Mouse (Mus musculus): ENCODE results near the gene Lrrc61. TPM values are rescaled to one million over a fixed set of nuclear protein-coding genes. Genes with fewer than 3 reads are reported as not detected.

Lrrc61 gene
- polyA plus RNA-seq, 1 experiment, result 22.9 TPM

DNA sequence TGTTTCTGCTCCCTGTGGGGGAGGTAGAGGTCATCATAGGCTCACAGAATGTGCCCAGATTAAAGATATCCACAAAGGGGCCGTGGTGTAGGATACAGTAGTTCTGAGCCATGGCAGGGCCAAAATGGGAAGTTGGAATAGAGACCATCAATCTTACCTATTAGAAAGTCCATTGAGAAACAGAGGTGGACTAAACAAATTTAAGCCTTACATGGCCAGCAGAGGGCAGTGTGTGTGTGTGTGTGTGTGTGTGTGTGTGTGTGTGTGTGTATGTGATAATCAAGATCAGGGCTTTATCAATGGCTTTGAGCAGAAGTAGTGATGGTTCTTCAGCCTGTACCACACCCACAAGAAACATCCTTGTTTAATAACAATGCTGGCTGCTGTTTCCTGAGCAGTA lies 8.3 kb upstream of the Lrrc61 start:
- no peaks in the 10 kb centered on the region for H3K27me3 ChIP-seq (ENCODE audit: control insufficient read depth, insufficient read depth, low read length)
- peak; percentile 39; the same call in 1 of the 2 replicates for TF ChIP-seq CTCF (IDR thresholded peaks at IDR 0.05; ENCODE audit: extremely low read depth, insufficient read depth, insufficient read length, insufficient replicate concordance)
- TF ChIP-seq POLR2A (IDR thresholded peaks at IDR 0.05; ENCODE audit: low read depth, low read length), result no peak
- no peak overlapping the region for H3K27ac ChIP-seq (ENCODE audit: insufficient read depth, low read length)
- DNase-seq (ENCODE audit: low read depth in 1 of 2, low spot score in 2 of 2), result no peak
- WGBS, result 13% methylated on average over 1 of the region's 1 CpGs
- H3K36me3 ChIP-seq (ENCODE audit: control insufficient read depth, insufficient read depth, low read length), result no peaks in the 10 kb centered on the region
- H3K4me1 ChIP-seq (ENCODE audit: control insufficient read depth, insufficient read depth, insufficient read length), result no peaks in the 10 kb centered on the region
- no peak overlapping the region for H3K4me3 ChIP-seq (ENCODE audit: extremely low read depth, insufficient read depth, insufficient read length)

DNA sequence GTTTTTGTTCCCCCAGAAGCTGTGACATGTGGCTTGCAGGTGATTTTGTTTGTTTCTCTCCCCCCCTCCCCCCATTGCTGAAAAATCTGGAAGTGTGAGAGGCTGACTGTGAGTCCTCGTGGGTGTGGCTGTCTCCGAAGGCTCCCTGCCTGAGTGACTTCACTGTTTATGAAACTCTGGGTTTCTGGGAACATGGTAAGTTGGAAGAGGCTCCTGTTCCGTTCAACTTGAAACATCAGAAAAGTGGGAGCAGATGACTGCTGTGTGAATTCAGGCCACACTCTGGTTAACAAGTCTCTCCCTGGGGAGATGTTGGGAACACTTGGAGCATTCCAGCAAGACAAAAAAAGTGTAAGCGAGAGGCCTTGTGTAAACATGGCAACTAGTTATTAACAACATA lies 7.7 kb upstream of the Lrrc61 start:
- no peak for TF ChIP-seq POLR2A (IDR thresholded peaks at IDR 0.05; ENCODE audit: low read depth, low read length)
- TF ChIP-seq CTCF (IDR thresholded peaks at IDR 0.05; ENCODE audit: extremely low read depth, insufficient read depth, insufficient read length, insufficient replicate concordance), result no peak
- 79% methylated on average over 4 of the region's 4 CpGs for WGBS
- Histone ChIP-seq H3K4me1 (ENCODE audit: control insufficient read depth, insufficient read depth, insufficient read length) (no peaks in the 10 kb centered on the region), H3K36me3 (ENCODE audit: control insufficient read depth, insufficient read depth, low read length) (no peaks in the 10 kb centered on the region), H3K27ac (ENCODE audit: insufficient read depth, low read length) (no peak overlapping the region), H3K4me3 (ENCODE audit: extremely low read depth, insufficient read depth, insufficient read length) (no peak overlapping the region), H3K27me3 (ENCODE audit: control insufficient read depth, insufficient read depth, low read length) (no peaks in the 10 kb centered on the region)
- no peak for DNase-seq (ENCODE audit: low read depth in 1 of 2, low spot score in 2 of 2)

DNA sequence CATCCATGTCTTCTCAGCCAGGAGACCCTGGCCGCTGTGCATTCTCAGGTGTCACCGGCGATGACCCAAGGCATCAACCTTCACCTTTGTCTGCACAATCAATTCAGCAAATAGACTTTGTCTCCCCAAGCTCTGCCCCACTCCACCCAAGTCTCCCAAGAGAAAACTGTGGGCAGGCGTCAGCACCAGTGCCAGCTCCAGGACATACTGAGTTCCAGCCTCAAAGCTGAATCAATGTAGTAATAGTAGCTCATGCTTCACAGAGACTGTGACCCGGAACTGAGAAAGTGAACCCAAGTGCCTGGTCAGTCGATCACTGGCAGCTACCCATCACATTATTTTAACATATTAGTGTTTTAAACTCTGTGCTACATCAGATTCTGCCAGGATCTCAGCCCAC lies 6.3 kb upstream of the Lrrc61 start:
- Histone ChIP-seq H3K4me1 (ENCODE audit: control insufficient read depth, insufficient read depth, insufficient read length) (no peaks in the 10 kb centered on the region), H3K36me3 (ENCODE audit: control insufficient read depth, insufficient read depth, low read length) (no peaks in the 10 kb centered on the region), H3K27ac (ENCODE audit: insufficient read depth, low read length) (no peak overlapping the region), H3K27me3 (ENCODE audit: control insufficient read depth, insufficient read depth, low read length) (no peaks in the 10 kb centered on the region), H3K4me3 (ENCODE audit: extremely low read depth, insufficient read depth, insufficient read length) (no peak overlapping the region)
- no peak for DNase-seq (ENCODE audit: low read depth in 1 of 2, low spot score in 2 of 2)
- TF ChIP-seq CTCF (IDR thresholded peaks at IDR 0.05; ENCODE audit: extremely low read depth, insufficient read depth, insufficient read length, insufficient replicate concordance), result no peak
- TF ChIP-seq POLR2A (IDR thresholded peaks at IDR 0.05; ENCODE audit: low read depth, low read length), result no peak
- WGBS, result 90% methylated on average over 6 of the region's 6 CpGs

DNA sequence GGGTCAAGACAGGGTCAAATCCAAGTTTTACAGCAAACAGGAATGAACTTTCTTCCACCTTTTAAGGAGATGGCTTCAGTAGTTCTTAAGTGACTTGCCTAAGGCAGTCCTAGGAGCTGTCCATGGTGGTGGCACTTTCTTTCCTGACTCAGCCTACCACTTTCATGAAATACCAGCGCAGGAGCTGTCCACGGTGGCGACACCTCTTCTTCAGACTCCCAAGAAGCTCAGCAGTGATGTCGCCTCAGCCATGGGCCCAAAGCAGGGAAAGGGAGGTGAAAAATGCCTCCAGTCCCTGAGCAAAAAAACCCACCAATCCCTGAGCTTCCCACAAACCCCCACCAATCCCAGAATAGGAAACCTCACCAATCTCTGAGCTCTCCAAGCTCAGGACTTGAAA lies 1.7 kb upstream of the Lrrc61 start:
- no peak for DNase-seq (ENCODE audit: low read depth in 1 of 2, low spot score in 2 of 2)
- TF ChIP-seq POLR2A (IDR thresholded peaks at IDR 0.05; ENCODE audit: low read depth, low read length), result no peak
- TF ChIP-seq CTCF (IDR thresholded peaks at IDR 0.05; ENCODE audit: extremely low read depth, insufficient read depth, insufficient read length, insufficient replicate concordance), result no peak
- H3K4me1 ChIP-seq (ENCODE audit: control insufficient read depth, insufficient read depth, insufficient read length), result no peaks in the 10 kb centered on the region; the same call in 1 of the 2 replicates

DNA sequence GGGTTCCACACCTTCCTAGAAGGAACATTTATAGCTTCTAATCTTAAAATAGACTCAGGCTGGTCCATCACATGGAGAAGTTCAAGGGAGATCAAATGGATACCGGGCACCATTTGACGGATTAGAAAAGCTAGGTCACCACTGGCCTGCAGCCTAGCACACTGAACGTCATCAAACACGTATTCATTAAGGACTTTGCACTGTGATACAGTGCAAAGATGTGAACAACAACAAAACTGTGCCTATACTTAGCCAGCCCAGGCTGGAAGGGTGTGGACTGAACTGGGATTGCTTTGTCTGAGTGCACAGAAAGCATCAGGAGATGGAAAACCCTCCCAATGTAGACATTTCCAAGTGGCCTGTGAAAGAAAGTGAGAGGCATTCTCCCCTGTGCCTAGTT lies 777 bp upstream of the Lrrc61 start:
- Histone ChIP-seq H3K4me1 (ENCODE audit: control insufficient read depth, insufficient read depth, insufficient read length) (no peaks in the 10 kb centered on the region; the same call in 1 of the 2 replicates), H3K27me3 (ENCODE audit: control insufficient read depth, insufficient read depth, low read length) (no peaks in the 10 kb centered on the region), H3K36me3 (ENCODE audit: control insufficient read depth, insufficient read depth, low read length) (no peaks in the 10 kb centered on the region; the same call in 1 of the 2 replicates), H3K4me3 (ENCODE audit: extremely low read depth, insufficient read depth, insufficient read length) (no peak overlapping the region), H3K27ac (ENCODE audit: insufficient read depth, low read length) (peak overlapping the region; percentile 88)
- DNase-seq (ENCODE audit: low read depth in 1 of 2, low spot score in 2 of 2), result no peak
- 99% methylated on average over 4 of the region's 4 CpGs for WGBS
- no peak for TF ChIP-seq POLR2A (IDR thresholded peaks at IDR 0.05; ENCODE audit: low read depth, low read length)
- no peak for TF ChIP-seq CTCF (IDR thresholded peaks at IDR 0.05; ENCODE audit: extremely low read depth, insufficient read depth, insufficient read length, insufficient replicate concordance)

More for the DNA sequence above, 1.7 kb upstream of the Lrrc61 start:
- Histone ChIP-seq H3K4me3 (ENCODE audit: extremely low read depth, insufficient read depth, insufficient read length) (no peak overlapping the region), H3K27me3 (ENCODE audit: control insufficient read depth, insufficient read depth, low read length) (no peaks in the 10 kb centered on the region), H3K27ac (ENCODE audit: insufficient read depth, low read length) (no peak overlapping the region), H3K36me3 (ENCODE audit: control insufficient read depth, insufficient read depth, low read length) (no peaks in the 10 kb centered on the region; the same call in 1 of the 2 replicates)
- 72% methylated on average over 4 of the region's 4 CpGs for WGBS

DNA sequence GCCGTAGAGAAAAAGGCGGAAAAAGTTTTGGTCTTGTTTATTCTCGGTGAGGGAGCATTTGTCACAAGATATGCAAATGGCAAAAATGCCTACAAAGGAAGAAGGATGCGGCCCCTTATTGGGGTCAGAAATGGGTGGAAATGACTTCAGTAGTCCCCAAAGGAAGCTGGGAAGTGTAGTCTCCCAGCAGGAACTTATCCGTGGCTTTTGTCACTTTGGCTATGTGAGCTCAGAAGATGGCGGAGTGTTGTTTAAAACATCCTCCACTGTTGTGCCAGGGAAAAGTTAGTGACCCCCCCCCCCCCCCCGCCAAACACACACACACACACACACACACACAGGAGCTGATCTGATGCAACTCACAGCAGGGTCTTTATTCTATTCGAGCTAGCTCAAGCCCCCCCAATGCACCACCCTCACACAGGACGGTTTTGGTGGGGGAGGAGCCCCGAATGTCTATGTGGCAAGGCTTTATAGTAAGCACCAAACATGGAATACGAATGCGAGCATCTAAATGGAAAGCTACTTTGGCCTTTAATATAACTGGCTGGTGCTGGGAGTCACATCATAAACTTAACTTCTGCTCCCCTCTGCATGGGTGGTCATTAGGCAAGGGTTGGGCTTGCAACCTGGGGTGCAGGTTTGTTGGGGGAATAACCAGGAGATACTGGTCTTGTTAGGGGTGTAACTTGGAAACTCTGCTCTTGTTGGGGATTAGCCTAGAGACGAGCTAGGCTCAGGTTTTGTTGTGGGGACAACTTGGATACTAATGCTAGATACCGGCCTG lies 701 bp downstream of the Lrrc61 start:
- no peaks in the 10 kb centered on the region; the same call in 1 of the 2 replicates for H3K4me1 ChIP-seq (ENCODE audit: control insufficient read depth, insufficient read depth, insufficient read length)
- H3K27ac ChIP-seq (ENCODE audit: insufficient read depth, low read length), result peak overlapping the region; percentile 88
- no peak for TF ChIP-seq POLR2A (IDR thresholded peaks at IDR 0.05; ENCODE audit: low read depth, low read length)
- TF ChIP-seq CTCF (IDR thresholded peaks at IDR 0.05; ENCODE audit: extremely low read depth, insufficient read depth, insufficient read length, insufficient replicate concordance), result no peak
- H3K4me3 ChIP-seq (ENCODE audit: extremely low read depth, insufficient read depth, insufficient read length), result peak overlapping the region; percentile 61
- 31% methylated on average over 14 of the region's 14 CpGs for WGBS
- no peaks in the 10 kb centered on the region for H3K27me3 ChIP-seq (ENCODE audit: control insufficient read depth, insufficient read depth, low read length)
- peak in 1 of 2 experiments; percentile 37 for DNase-seq (ENCODE audit: low read depth in 1 of 2, low spot score in 2 of 2)
- H3K36me3 ChIP-seq (ENCODE audit: control insufficient read depth, insufficient read depth, low read length), result no peaks in the 10 kb centered on the region; the same call in 1 of the 2 replicates

DNA sequence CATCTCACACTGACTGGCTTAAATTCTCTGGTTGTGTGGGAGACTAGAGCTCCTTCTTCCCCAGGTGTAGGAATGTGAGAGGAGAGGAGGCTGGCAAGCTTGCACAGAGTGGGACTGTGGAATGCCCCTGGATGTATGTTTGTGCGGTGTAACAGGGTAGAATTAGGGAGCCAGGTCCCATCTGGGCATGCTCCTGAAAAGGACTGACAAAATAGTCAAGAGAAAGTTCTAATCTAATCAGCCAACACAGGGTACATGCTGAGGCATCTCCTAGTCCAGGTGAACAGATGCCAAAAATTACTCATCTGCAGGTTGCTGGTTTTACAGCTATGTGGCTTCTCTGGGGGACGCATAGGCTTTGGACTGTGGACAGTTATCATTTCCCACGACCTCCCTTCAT lies 1.4 kb downstream of the Lrrc61 start:
- Histone ChIP-seq H3K27me3 (ENCODE audit: control insufficient read depth, insufficient read depth, low read length) (no peaks in the 10 kb centered on the region), H3K36me3 (ENCODE audit: control insufficient read depth, insufficient read depth, low read length) (peaks cover 1% of the 10 kb centered on the region), H3K4me3 (ENCODE audit: extremely low read depth, insufficient read depth, insufficient read length) (no peak overlapping the region), H3K27ac (ENCODE audit: insufficient read depth, low read length) (no peak overlapping the region), H3K4me1 (ENCODE audit: control insufficient read depth, insufficient read depth, insufficient read length) (no peaks in the 10 kb centered on the region; the same call in 1 of the 2 replicates)
- TF ChIP-seq POLR2A (IDR thresholded peaks at IDR 0.05; ENCODE audit: low read depth, low read length) (no peak), CTCF (IDR thresholded peaks at IDR 0.05; ENCODE audit: extremely low read depth, insufficient read depth, insufficient read length, insufficient replicate concordance) (no peak)
- DNase-seq (ENCODE audit: low read depth in 1 of 2, low spot score in 2 of 2), result no peak
- WGBS, result 85% methylated on average over 3 of the region's 3 CpGs
